Mouse (Mus musculus): ENCODE results near the gene Ppfia1. TPM values are rescaled to one million over a fixed set of nuclear protein-coding genes. Genes with fewer than 3 reads are reported as not detected.
A peak's percentile ranks its signal among the peaks of the same experiment; 100 is the strongest.

Ppfia1 gene
- polyA plus RNA-seq, 1 experiment from 2014 or later, result 8.2 TPM

GRCm38 (mm10) chr7:144489067-144489774 is 64.3 kb downstream of the Ppfia1 start:
- ATAC-seq (peak; percentile 18; the same call in 1 of the 2 replicates), DNase-seq (no peak)
- Histone ChIP-seq H3K27ac (ENCODE audit: low read depth) (peak overlapping the region; percentile 42; the same call in 1 of the 2 replicates), H3K4me2 (ENCODE audit: low read depth, low read length) (no peak overlapping the region), H3K36me3 (replicated peaks; ENCODE audit: insufficient read depth, low read length) (peaks cover 32% of the 10 kb centered on the region), H3K4me1 (ENCODE audit: insufficient read depth) (peaks cover 4% of the 10 kb centered on the region; the same call in 1 of the 2 replicates), H3K9me3 (ENCODE audit: low read length) (no peaks in the 10 kb centered on the region), H3K27me3 (ENCODE audit: insufficient read depth, low read length) (no peaks in the 10 kb centered on the region), H3K4me3 (ENCODE audit: low read depth, low read length) (no peak overlapping the region), H3K9ac (replicated peaks) (no peak overlapping the region)
- no peak for TF ChIP-seq CTCF (IDR thresholded peaks at IDR 0.05; ENCODE audit: low read depth)
- no peak for TF ChIP-seq EP300 (IDR thresholded peaks at IDR 0.05; ENCODE audit: low read depth)
- WGBS (ENCODE audit: insufficient replicate concordance), result 37% methylated on average over 6 of the region's 6 CpGs

- no peak for ATAC-seq
- H3K27me3 ChIP-seq (ENCODE audit: insufficient read depth, low read length), result no peaks in the 10 kb centered on the region
- H3K27ac ChIP-seq (ENCODE audit: low read depth), result no peak overlapping the region
- peaks cover 61% of the 10 kb centered on the region for H3K36me3 ChIP-seq (replicated peaks; ENCODE audit: insufficient read depth, low read length)
- no peak overlapping the region for H3K9ac ChIP-seq (replicated peaks)
- no peaks in the 10 kb centered on the region for H3K4me1 ChIP-seq (ENCODE audit: insufficient read depth)
- DNase-seq, result no peak
- no peak overlapping the region for H3K4me2 ChIP-seq (ENCODE audit: low read depth, low read length)
- no peaks in the 10 kb centered on the region for H3K9me3 ChIP-seq (ENCODE audit: low read length)
- TF ChIP-seq EP300 (IDR thresholded peaks at IDR 0.05; ENCODE audit: low read depth) (no peak), CTCF (IDR thresholded peaks at IDR 0.05; ENCODE audit: low read depth) (no peak)
- H3K4me3 ChIP-seq (ENCODE audit: low read depth, low read length), result no peak overlapping the region
These were observed 73.2 kb downstream of the Ppfia1 start for GRCm38 (mm10) chr7:144480314-144480713.

- TF ChIP-seq CTCF (IDR thresholded peaks at IDR 0.05; ENCODE audit: low read depth), result no peak
- TF ChIP-seq EP300 (IDR thresholded peaks at IDR 0.05; ENCODE audit: low read depth), result no peak
- Histone ChIP-seq H3K4me2 (ENCODE audit: low read depth, low read length) (no peak overlapping the region), H3K36me3 (replicated peaks; ENCODE audit: insufficient read depth, low read length) (peaks cover 56% of the 10 kb centered on the region), H3K4me1 (ENCODE audit: insufficient read depth) (no peaks in the 10 kb centered on the region), H3K4me3 (ENCODE audit: low read depth, low read length) (no peak overlapping the region), H3K9me3 (ENCODE audit: low read length) (no peaks in the 10 kb centered on the region), H3K27me3 (ENCODE audit: insufficient read depth, low read length) (no peaks in the 10 kb centered on the region), H3K9ac (replicated peaks) (no peak overlapping the region), H3K27ac (ENCODE audit: low read depth) (no peak overlapping the region)
- WGBS (ENCODE audit: insufficient replicate concordance), result 86% methylated on average over 1 of the region's 1 CpGs
- DNase-seq (no peak), ATAC-seq (no peak)
These were observed 74.0 kb downstream of the Ppfia1 start for GRCm38 (mm10) chr7:144479569-144479968.

GRCm38 (mm10) chr7:144475741-144476140 is 77.8 kb downstream of the Ppfia1 start:
- ATAC-seq, result no peak

GRCm38 (mm10) chr7:144473486-144473885 is 80.0 kb downstream of the Ppfia1 start:
- no peaks in the 10 kb centered on the region for H3K9me3 ChIP-seq (ENCODE audit: low read length)
- H3K4me3 ChIP-seq (ENCODE audit: low read depth, low read length), result no peak overlapping the region
- 61% methylated on average over 4 of the region's 4 CpGs for WGBS (ENCODE audit: insufficient replicate concordance)
- DNase-seq (no peak), ATAC-seq (no peak)
- H3K4me2 ChIP-seq (ENCODE audit: low read depth, low read length), result no peak overlapping the region
- peaks cover 12% of the 10 kb centered on the region; the same call in 1 of the 2 replicates for H3K36me3 ChIP-seq (replicated peaks; ENCODE audit: insufficient read depth, low read length)
- peaks cover 15% of the 10 kb centered on the region for H3K4me1 ChIP-seq (ENCODE audit: insufficient read depth)
- no peaks in the 10 kb centered on the region for H3K27me3 ChIP-seq (ENCODE audit: insufficient read depth, low read length)
- H3K27ac ChIP-seq (ENCODE audit: low read depth), result no peak overlapping the region
- no peak overlapping the region for H3K9ac ChIP-seq (replicated peaks)
- TF ChIP-seq CTCF (IDR thresholded peaks at IDR 0.05; ENCODE audit: low read depth) (no peak), EP300 (IDR thresholded peaks at IDR 0.05; ENCODE audit: low read depth) (no peak)

More at GRCm38 (mm10) chr7:144475741-144476140, 77.8 kb downstream of the Ppfia1 start:
- DNase-seq, result no peak
- H3K36me3 ChIP-seq (replicated peaks; ENCODE audit: insufficient read depth, low read length), result peaks cover 24% of the 10 kb centered on the region
- H3K27ac ChIP-seq (ENCODE audit: low read depth), result no peak overlapping the region
- WGBS (ENCODE audit: insufficient replicate concordance), result 81% methylated on average over 3 of the region's 3 CpGs
- H3K9me3 ChIP-seq (ENCODE audit: low read length), result no peaks in the 10 kb centered on the region
- no peak overlapping the region for H3K9ac ChIP-seq (replicated peaks)
- H3K4me3 ChIP-seq (ENCODE audit: low read depth, low read length), result no peak overlapping the region
- peaks cover under 1% of the 10 kb centered on the region; the same call in 1 of the 2 replicates for H3K4me1 ChIP-seq (ENCODE audit: insufficient read depth)
- H3K27me3 ChIP-seq (ENCODE audit: insufficient read depth, low read length), result no peaks in the 10 kb centered on the region
- no peak for TF ChIP-seq EP300 (IDR thresholded peaks at IDR 0.05; ENCODE audit: low read depth)
- TF ChIP-seq CTCF (IDR thresholded peaks at IDR 0.05; ENCODE audit: low read depth), result no peak
- no peak overlapping the region for H3K4me2 ChIP-seq (ENCODE audit: low read depth, low read length)

- H3K4me2 ChIP-seq (ENCODE audit: low read depth, low read length), result peak overlapping the region; percentile 75
- DNase-seq (no peak), ATAC-seq (no peak)
- H3K4me1 ChIP-seq (ENCODE audit: insufficient read depth), result peaks cover 15% of the 10 kb centered on the region
- H3K4me3 ChIP-seq (ENCODE audit: low read depth, low read length), result peak overlapping the region; percentile 80
- H3K27me3 ChIP-seq (ENCODE audit: insufficient read depth, low read length), result no peaks in the 10 kb centered on the region
- TF ChIP-seq EP300 (IDR thresholded peaks at IDR 0.05; ENCODE audit: low read depth), result no peak
- no peak for TF ChIP-seq CTCF (IDR thresholded peaks at IDR 0.05; ENCODE audit: low read depth)
- H3K27ac ChIP-seq (ENCODE audit: low read depth), result peak overlapping the region; percentile 78
- H3K9me3 ChIP-seq (ENCODE audit: low read length), result no peaks in the 10 kb centered on the region
- 54% methylated on average over 2 of the region's 2 CpGs for WGBS (ENCODE audit: insufficient replicate concordance)
- H3K36me3 ChIP-seq (replicated peaks; ENCODE audit: insufficient read depth, low read length), result peaks cover 4% of the 10 kb centered on the region; the same call in 1 of the 2 replicates
- H3K9ac ChIP-seq (replicated peaks), result peak overlapping the region; percentile 80
These were observed 82.4 kb downstream of the Ppfia1 start for GRCm38 (mm10) chr7:144471103-144471502.
